Mouse (Mus musculus): ENCODE results near the gene Hnrnpll. TPM values are rescaled to one million over a fixed set of nuclear protein-coding genes. Genes with fewer than 3 reads are reported as not detected.

Gene Hnrnpll
- polyA plus RNA-seq, 1 experiment from 2014 or later = 34.8 TPM

Other genes with a start within 250 kb of the Hnrnpll start
- 45.6 and 48.7 TPM in 2 replicates for gene Atl2, start 166.2 kb downstream of the Hnrnpll start, polyA plus RNA-seq (2015; fragmentation: Nextera tagmentation; extraction: Ambion mirVana)
- 101 and 113 TPM in 2 replicates for gene Galm, start 65.1 kb upstream of the Hnrnpll start, polyA plus RNA-seq (2015; fragmentation: Nextera tagmentation; extraction: Ambion mirVana)
- 415 and 476 TPM in 2 replicates for gene Srsf7, start 145.0 kb upstream of the Hnrnpll start, polyA plus RNA-seq (2015; fragmentation: Nextera tagmentation; extraction: Ambion mirVana)
- 0.07 TPM in 1 of 2 replicates, not detected in the other for gene Ttc39d, start 145.1 kb upstream of the Hnrnpll start, polyA plus RNA-seq (2015; fragmentation: Nextera tagmentation; extraction: Ambion mirVana)
- 38.5 and 44.4 TPM in 2 replicates for gene Gemin6, start 162.1 kb upstream of the Hnrnpll start, polyA plus RNA-seq (2015; fragmentation: Nextera tagmentation; extraction: Ambion mirVana)
- 21.1 and 21.8 TPM in 2 replicates for gene Morn2, start 227.9 kb upstream of the Hnrnpll start, polyA plus RNA-seq (2015; fragmentation: Nextera tagmentation; extraction: Ambion mirVana)
- 10.0 and 10.3 TPM in 2 replicates for gene Dhx57, start 228.1 kb upstream of the Hnrnpll start, polyA plus RNA-seq (2015; fragmentation: Nextera tagmentation; extraction: Ambion mirVana)
- gene Arhgef33, start 245.1 kb upstream of the Hnrnpll start, polyA plus RNA-seq (2015; fragmentation: Nextera tagmentation; extraction: Ambion mirVana) = 0.33 and 0.94 TPM in 2 replicates